Mouse (Mus musculus): ENCODE measurements around the gene Olfr308.
A peak's percentile ranks its signal among the peaks of the same experiment; 100 is the strongest.
"Not testable (repeated sequence)": the region's sequence is repeated elsewhere in the genome, so short reads cannot be mapped to it uniquely, and the experiment has no call there.

Gene Olfr308

GRCm38 (mm10) chr7:86325530-86325929, at the start of gene Olfr308:
Gene Olfr308, minus strand, starts transcription at chr7:86325630.
- no peak for DNase-seq

GRCm38 (mm10) chr7:86366828-86367227, 41.4 kb upstream of the Olfr308 start, which contains the start of gene Olfr305:
Gene Olfr305, minus strand, starts transcription at chr7:86366928.
- no peak for DNase-seq

GRCm38 (mm10) chr7:86346296-86346695, 20.9 kb upstream of the Olfr308 start:
- not testable (repeated sequence) for DNase-seq

GRCm38 (mm10) chr7:86344253-86344652, 18.8 kb upstream of the Olfr308 start:
- DNase-seq = no peak

GRCm38 (mm10) chr7:86342881-86343565, 17.6 kb upstream of the Olfr308 start:
- DNase-seq = no peak

GRCm38 (mm10) chr7:86337486-86337885, 12.1 kb upstream of the Olfr308 start, which contains the start of gene Olfr307:
Gene Olfr307, minus strand, starts transcription at chr7:86337586.
- DNase-seq = no peak

GRCm38 (mm10) chr7:86321323-86321722, 4.1 kb downstream of the Olfr308 start:
- DNase-seq = no peak

- DNase-seq = no peak
These were observed 11.8 kb downstream of the Olfr308 start, which contains the start of gene Olfr309 for GRCm38 (mm10) chr7:86313608-86314007. Gene Olfr309, minus strand, starts transcription at chr7:86313708.

- peak; percentile 1 for DNase-seq
These were observed 48.4 kb downstream of the Olfr308 start, which contains the start of gene Olfr310 for GRCm38 (mm10) chr7:86277072-86277471. Gene Olfr310, minus strand, starts transcription at chr7:86277172.
